Mouse (Mus musculus): ENCODE data around the gene Usp8. TPM values are rescaled to one million over a fixed set of nuclear protein-coding genes. Genes with fewer than 3 reads are reported as not detected.

Gene Usp8
- polyA plus RNA-seq (2014; fragmentation: Illumina TruSeq; extraction: RNeasy Lipid Tissue Mini Kit (QIAGEN cat#74804)), result 119 TPM

DNA sequence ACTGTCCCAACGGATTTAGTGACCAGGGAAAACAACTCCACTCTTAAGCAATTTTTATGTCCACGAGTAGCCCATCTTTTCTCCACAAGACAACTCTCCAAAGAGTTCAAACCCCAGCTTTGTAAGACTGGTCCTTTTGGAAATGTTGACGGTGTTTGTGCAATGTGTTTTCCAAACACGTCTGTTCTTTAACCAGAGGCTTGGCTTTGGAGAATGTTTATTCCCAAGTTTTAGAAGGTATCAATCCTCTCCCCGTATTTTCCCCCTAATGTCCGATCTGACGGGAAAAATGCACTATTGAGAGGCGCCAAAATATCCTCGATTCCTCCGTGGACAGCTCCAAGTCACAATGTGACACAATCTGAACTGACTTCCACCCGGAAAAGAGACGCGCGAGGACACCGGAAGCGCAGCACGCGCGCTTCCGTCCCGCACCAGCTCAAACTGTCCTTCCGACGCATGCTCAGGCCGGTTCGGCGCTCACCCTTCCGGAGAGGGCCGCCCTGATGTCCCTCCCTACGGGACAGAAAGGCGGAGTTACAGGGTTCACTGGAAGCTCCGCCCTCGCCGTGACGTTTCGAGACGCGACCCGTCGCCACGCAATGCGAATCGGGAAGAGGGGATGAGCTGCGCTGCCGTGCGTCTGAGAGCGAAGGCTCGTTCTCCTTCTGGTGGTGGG is at the start of gene Usp8:
Gene Usp8 (plus strand): TSS at position 570 of the 679 bp plus-strand sequence.

DNA sequence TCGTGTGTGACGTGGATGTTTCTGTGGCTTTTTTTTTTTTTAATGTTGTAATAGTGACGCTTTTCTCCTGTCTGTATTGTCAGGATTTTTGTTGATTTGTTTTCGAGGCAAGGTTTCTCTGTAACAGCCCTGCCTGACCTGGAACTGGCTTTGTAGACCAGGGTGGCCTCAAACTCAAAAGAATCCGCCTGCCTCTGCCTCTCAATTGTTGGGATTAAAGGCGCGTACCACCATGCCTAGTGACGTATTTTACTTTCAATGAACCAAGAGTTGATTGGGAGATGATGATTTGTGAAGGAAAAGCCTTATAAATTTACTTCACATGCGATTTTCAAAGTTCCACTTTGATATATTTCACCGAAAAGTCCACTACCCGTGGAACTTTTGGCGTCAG is 31.0 kb upstream of the Usp8 start, which contains the start of gene Gabpb1:
Gene Gabpb1 (minus strand): TSS at position 216 of the 394 bp plus-strand sequence.

DNA sequence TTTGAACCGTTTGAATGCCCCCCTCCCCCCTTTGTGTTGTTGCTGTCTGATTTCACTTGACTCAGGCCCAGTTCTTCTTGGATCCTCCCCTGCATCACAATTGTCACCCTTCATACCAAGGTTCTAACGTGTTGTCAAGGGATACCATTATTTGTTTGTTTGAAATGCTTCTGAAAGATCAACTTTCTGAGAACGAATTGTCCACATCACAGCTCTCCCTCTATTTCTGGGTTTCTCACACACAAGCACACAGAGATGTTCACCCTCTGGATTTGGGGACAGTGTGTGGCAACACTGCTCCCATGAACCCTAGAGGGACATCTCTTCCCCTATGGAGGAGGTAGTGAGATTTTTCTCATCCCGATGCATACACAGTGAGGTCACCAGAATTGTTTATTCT is 76.2 kb downstream of the Usp8 start, which contains the start of gene Usp50:
Gene Usp50 (minus strand): TSS at position 101 of the 400 bp plus-strand sequence.

Other genes starting within 250 kb of the Usp8 start
- 1.7 TPM for gene Atp8b4, start 206.7 kb upstream of the Usp8 start, polyA plus RNA-seq (2014; fragmentation: Illumina TruSeq; extraction: RNeasy Lipid Tissue Mini Kit (QIAGEN cat#74804))
- 0.83 TPM for gene Slc27a2, start 154.9 kb upstream of the Usp8 start, polyA plus RNA-seq (2014; fragmentation: Illumina TruSeq; extraction: RNeasy Lipid Tissue Mini Kit (QIAGEN cat#74804))
- gene Hdc, start 88.0 kb upstream of the Usp8 start, polyA plus RNA-seq (2014; fragmentation: Illumina TruSeq; extraction: RNeasy Lipid Tissue Mini Kit (QIAGEN cat#74804)), result 24.1 TPM
- 46.8 TPM for gene Gabpb1, start 31.0 kb upstream of the Usp8 start, polyA plus RNA-seq (2014; fragmentation: Illumina TruSeq; extraction: RNeasy Lipid Tissue Mini Kit (QIAGEN cat#74804))
- gene Usp50, start 76.1 kb downstream of the Usp8 start, polyA plus RNA-seq (2014; fragmentation: Illumina TruSeq; extraction: RNeasy Lipid Tissue Mini Kit (QIAGEN cat#74804)), result 1.2 TPM
- 193 TPM for gene Trpm7, start 168.9 kb downstream of the Usp8 start, polyA plus RNA-seq (2014; fragmentation: Illumina TruSeq; extraction: RNeasy Lipid Tissue Mini Kit (QIAGEN cat#74804))
- gene Sppl2a, start 225.9 kb downstream of the Usp8 start, polyA plus RNA-seq (2014; fragmentation: Illumina TruSeq; extraction: RNeasy Lipid Tissue Mini Kit (QIAGEN cat#74804)), result 169 TPM